Mouse (Mus musculus): ENCODE data around the gene Fanci. TPM values are rescaled to one million over a fixed set of nuclear protein-coding genes. Genes with fewer than 3 reads are reported as not detected.

Gene Fanci
- polyA plus RNA-seq, 1 experiment from 2014 or later: 10.2 TPM

DNA sequence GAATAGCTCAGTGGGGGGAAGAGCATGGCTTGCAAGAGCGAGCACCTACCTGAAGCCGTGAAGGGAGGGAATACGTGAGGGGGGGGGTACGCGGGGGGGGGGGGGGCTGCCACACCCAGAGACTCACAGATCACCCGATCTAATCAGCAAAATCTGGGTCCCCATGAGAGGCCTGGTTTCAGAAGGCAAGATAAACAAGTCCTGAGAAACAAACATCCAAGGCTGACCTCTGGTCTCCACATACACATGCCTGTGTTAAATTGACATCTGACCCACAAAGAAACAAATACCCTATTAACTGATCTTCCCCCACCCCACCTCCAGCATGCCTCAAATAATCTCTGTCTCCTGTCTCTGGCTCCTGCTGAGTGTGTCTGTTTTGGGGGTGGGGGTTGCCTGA, 76.2 kb downstream of the Fanci start:
- H3K4me1 ChIP-seq: peaks cover 26% of the 10 kb centered on the region
- no peak overlapping the region for H3K4me3 ChIP-seq
- H3K27ac ChIP-seq: no peak overlapping the region

DNA sequence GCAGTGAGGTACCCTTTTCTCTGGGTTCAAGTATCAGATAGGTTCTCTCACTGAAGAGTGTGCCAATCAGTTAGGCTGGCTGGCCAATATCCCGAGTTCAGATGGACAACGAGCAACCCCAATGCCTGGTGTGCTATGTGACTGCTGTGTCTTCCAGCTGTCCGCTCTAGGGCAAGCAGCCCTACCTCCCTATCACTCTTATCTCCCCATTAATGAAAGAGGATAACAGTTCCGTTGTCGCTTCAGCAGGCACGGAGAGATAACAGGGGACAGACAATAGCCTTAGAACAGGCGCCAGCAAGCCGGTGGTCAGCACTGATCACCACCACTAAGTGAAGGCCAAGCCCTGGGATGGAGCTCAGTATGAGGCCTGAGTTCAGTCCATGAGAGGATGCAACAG, 77.3 kb downstream of the Fanci start:
- H3K4me2 ChIP-seq (replicated peaks): no peak overlapping the region
- H3K4me3 ChIP-seq: no peak overlapping the region
- no peak overlapping the region for H3K27ac ChIP-seq
- no peaks in the 10 kb centered on the region for H3K9me3 ChIP-seq
- ATAC-seq (ENCODE audit: low FRiP score, low read depth): no peak
- no peak overlapping the region for H3K9ac ChIP-seq
- H3K4me1 ChIP-seq: peaks cover 25% of the 10 kb centered on the region
- 78% methylated on average over 8 of the region's 8 CpGs for WGBS
- H3K27me3 ChIP-seq (replicated peaks): peaks cover 9% of the 10 kb centered on the region; the same call in 1 of the 2 replicates
- H3K36me3 ChIP-seq: no peaks in the 10 kb centered on the region; the same call in 1 of the 2 replicates

More for the DNA sequence above, 76.2 kb downstream of the Fanci start:
- Histone ChIP-seq H3K4me2 (replicated peaks) (peak overlapping the region; percentile 74), H3K36me3 (peaks cover 4% of the 10 kb centered on the region), H3K27me3 (replicated peaks) (peaks cover 9% of the 10 kb centered on the region; the same call in 1 of the 2 replicates), H3K9me3 (no peaks in the 10 kb centered on the region), H3K9ac (no peak overlapping the region)
- ATAC-seq (ENCODE audit: low FRiP score, low read depth): no peak
- 13% methylated on average over 1 of the region's 6 CpGs for WGBS

DNA sequence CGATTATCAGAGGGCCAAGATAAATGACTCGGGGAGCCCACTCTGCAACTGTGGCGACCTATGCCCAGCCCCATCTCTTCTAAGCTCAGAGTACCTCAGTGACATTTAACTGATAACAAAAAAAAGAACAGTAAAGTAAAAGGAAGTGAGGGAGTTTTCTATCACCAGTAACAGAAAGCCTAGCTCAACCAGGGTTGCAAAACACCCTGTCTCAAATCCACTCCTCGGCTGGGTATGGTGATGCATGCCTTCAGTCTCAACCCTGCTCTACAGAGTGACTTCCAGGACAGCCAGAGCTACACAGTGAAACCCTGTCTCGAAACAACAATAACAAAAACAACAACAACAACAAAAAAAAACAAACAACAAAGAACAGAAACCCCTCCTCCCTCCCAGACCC, 78.0 kb downstream of the Fanci start:
- Histone ChIP-seq H3K36me3 (no peaks in the 10 kb centered on the region), H3K9me3 (no peaks in the 10 kb centered on the region), H3K27me3 (replicated peaks) (0 out of 2 replicates have a peak, but pooled peaks cover 4% of the 10 kb centered on the region), H3K27ac (no peak overlapping the region), H3K4me1 (peaks cover 17% of the 10 kb centered on the region), H3K9ac (no peak overlapping the region), H3K4me3 (no peak overlapping the region), H3K4me2 (replicated peaks) (no peak overlapping the region)
- no peak for ATAC-seq (ENCODE audit: low FRiP score, low read depth)
- 82% methylated on average over 5 of the region's 5 CpGs for WGBS

DNA sequence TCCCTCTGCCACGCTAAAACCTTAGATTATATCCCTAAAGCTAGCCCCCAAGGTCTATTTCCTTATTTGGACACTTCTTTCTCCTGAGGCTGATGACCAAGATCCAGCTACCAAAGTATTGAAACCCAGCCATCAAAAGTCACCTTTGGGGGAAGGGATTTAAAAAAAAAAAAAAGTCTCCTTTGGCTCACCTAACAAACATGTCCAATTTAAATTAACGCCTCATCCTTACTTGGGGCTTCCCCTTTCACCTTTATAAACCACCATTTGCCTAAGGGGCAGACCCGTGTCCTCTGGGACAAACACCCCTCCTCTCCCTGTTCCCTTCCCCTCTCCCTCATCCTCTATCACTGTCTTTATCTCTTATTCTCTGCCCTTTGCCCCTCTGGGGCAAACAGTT, 79.0 kb downstream of the Fanci start:
- ATAC-seq (ENCODE audit: low FRiP score, low read depth): no peak
- peaks cover 9% of the 10 kb centered on the region for H3K4me1 ChIP-seq
- H3K4me2 ChIP-seq (replicated peaks): no peak overlapping the region
- no peak overlapping the region for H3K9ac ChIP-seq
- no peak overlapping the region for H3K27ac ChIP-seq
- 68% methylated on average over 3 of the region's 3 CpGs for WGBS
- 0 out of 2 replicates have a peak, but pooled peaks cover 4% of the 10 kb centered on the region for H3K27me3 ChIP-seq (replicated peaks)
- no peaks in the 10 kb centered on the region for H3K36me3 ChIP-seq
- no peaks in the 10 kb centered on the region for H3K9me3 ChIP-seq
- H3K4me3 ChIP-seq: no peak overlapping the region

DNA sequence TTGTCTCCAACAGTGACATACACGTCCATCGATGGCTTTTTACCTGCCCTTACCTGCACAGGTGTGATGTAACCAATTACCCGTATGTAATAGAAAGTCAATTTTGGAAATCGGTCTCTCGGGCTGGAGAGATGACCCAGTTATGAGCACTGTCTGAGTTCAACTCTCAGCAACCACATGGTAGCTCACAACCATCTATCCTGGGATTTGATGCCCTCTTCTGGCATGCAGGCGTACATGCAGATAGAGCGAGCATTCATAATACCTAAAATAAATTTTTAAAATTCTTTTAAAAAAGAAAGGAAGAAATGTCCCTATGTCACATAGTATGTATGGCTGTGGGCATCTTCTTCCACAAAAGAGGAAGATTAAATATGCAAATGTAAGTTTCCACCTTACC, 79.7 kb downstream of the Fanci start:
- H3K9me3 ChIP-seq: no peaks in the 10 kb centered on the region
- H3K4me1 ChIP-seq: peaks cover 9% of the 10 kb centered on the region
- H3K4me2 ChIP-seq (replicated peaks): no peak overlapping the region
- H3K36me3 ChIP-seq: no peaks in the 10 kb centered on the region
- H3K9ac ChIP-seq: no peak overlapping the region
- 0 out of 2 replicates have a peak, but pooled peaks cover 4% of the 10 kb centered on the region for H3K27me3 ChIP-seq (replicated peaks)
- WGBS: 66% methylated on average over 7 of the region's 7 CpGs
- no peak for ATAC-seq (ENCODE audit: low FRiP score, low read depth)
- no peak overlapping the region for H3K27ac ChIP-seq
- H3K4me3 ChIP-seq: no peak overlapping the region

DNA sequence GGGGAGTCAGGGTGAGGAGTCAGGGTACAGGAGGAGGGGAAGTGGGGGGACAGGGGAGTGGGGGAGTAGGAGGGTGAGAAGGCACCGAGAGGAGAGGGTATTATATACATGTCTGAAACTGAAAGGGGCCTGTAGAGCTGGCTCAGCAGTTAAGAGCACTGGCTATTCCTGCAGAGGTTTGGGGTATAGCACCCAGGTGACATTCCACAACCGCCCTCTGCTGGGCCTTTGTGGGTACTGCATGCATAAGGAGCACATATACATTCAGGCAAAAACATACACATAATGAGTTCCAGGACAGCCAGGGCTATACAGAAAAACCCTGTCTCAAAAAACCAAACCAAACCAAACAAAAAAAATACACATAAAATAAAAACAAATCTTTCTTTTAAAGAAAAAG, 81.1 kb downstream of the Fanci start:
- Histone ChIP-seq H3K4me2 (replicated peaks) (no peak overlapping the region), H3K27me3 (replicated peaks) (0 out of 2 replicates have a peak, but pooled peaks cover 4% of the 10 kb centered on the region), H3K9me3 (no peaks in the 10 kb centered on the region), H3K4me3 (no peak overlapping the region), H3K27ac (no peak overlapping the region), H3K36me3 (no peaks in the 10 kb centered on the region), H3K4me1 (peaks cover 5% of the 10 kb centered on the region), H3K9ac (no peak overlapping the region)
- no peak for ATAC-seq (ENCODE audit: low FRiP score, low read depth)
- 61% methylated on average over 2 of the region's 2 CpGs for WGBS

DNA sequence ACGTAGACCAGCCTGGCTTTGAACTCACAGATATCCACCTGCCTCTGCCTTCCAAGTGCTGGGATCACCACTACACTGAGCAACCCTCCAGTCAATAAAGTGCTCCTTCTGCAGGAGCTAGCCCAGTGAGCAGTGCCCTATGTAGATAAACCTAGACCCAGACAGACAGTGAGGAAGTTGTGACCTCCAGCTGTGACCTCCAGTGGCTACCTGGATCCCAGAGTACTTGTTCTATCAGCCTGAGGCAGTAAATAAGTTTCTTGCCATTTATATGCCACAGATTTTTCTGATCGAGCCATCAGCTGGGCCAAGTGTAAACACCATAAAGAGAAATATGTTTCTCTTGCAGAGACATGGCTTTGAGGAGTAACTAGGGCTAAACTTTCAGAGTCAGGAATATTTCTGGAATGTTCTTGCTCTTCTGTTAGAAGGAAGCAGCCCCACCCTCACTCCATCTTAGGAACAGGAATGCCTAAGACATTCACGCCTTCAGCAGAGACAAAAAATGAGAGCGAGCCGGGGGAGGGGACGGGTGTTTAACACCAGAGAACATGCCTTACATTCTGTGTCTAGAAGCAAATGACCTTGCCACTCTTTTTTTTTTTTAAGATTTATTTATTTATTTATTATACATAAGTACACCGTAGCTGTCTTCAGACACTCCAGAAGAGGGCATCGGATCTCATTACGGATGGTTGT, 81.9 kb downstream of the Fanci start:
- Histone ChIP-seq H3K9ac (no peak overlapping the region), H3K4me3 (no peak overlapping the region), H3K36me3 (no peaks in the 10 kb centered on the region), H3K4me2 (replicated peaks) (no peak overlapping the region), H3K27me3 (replicated peaks) (no peaks in the 10 kb centered on the region), H3K27ac (no peak overlapping the region), H3K9me3 (no peaks in the 10 kb centered on the region), H3K4me1 (no peaks in the 10 kb centered on the region)
- WGBS: 91% methylated on average over 9 of the region's 9 CpGs
- no peak for ATAC-seq (ENCODE audit: low FRiP score, low read depth)

DNA sequence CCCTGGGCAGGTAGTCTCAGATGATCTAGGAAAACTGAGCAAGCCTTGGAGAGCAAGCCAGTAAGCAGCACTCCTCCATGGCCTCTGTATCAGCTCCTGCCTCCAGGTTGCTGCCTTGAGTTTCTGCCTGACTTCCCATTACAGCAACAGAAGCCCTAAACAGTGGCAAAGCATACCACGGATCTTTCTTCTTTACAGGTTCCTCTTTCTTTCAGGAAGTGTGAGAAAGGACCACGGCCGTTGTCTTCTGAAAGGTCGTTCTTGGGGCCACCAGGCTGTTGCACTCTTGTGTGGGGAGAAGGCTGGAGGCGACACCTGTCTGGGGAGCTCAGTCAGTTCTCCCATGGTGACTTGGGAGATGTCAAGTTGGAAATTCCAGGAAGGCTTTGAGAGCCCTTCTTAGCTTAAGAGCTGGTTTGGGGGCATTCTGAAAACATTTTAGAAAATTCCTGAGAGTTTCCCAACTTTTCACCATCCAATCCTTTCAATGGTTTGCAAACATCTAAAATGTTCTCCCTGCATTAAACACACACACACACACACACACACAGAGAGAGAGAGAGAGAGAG, 83.2 kb downstream of the Fanci start:
- Histone ChIP-seq H3K4me2 (replicated peaks) (no peak overlapping the region), H3K4me3 (no peak overlapping the region), H3K36me3 (no peaks in the 10 kb centered on the region), H3K9me3 (no peaks in the 10 kb centered on the region), H3K9ac (no peak overlapping the region), H3K27ac (no peak overlapping the region), H3K4me1 (no peaks in the 10 kb centered on the region), H3K27me3 (replicated peaks) (no peaks in the 10 kb centered on the region)
- no peak for ATAC-seq (ENCODE audit: low FRiP score, low read depth)
- 77% methylated on average over 5 of the region's 5 CpGs for WGBS

DNA sequence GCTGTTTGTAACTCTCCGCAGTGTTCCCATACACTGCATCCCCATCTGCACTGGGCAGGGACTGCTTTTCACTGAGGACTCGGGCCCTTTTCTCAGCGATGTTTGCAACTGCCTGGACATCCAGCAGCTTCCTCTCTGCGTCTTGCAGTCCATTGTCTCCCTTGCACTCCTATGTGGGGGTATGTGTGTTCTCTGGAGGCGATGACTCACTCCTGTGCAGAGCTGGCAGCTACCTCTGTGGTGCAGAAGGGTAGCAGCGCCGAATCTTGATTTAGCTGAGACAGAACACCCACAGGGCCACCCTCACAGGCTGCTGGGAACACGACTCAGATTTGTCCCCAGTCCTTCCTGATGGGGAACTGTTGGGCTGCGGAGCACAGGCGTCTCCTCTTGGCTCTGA, 94.8 kb downstream of the Fanci start:
- H3K36me3 ChIP-seq: no peaks in the 10 kb centered on the region
- no peaks in the 10 kb centered on the region for H3K9me3 ChIP-seq
- WGBS: 71% methylated on average over 10 of the region's 10 CpGs
- H3K27ac ChIP-seq: no peak overlapping the region
- H3K4me2 ChIP-seq (replicated peaks): no peak overlapping the region
- no peak overlapping the region for H3K9ac ChIP-seq
- no peaks in the 10 kb centered on the region for H3K4me1 ChIP-seq
- H3K4me3 ChIP-seq: no peak overlapping the region
- ATAC-seq (ENCODE audit: low FRiP score, low read depth): no peak
- H3K27me3 ChIP-seq (replicated peaks): no peaks in the 10 kb centered on the region

DNA sequence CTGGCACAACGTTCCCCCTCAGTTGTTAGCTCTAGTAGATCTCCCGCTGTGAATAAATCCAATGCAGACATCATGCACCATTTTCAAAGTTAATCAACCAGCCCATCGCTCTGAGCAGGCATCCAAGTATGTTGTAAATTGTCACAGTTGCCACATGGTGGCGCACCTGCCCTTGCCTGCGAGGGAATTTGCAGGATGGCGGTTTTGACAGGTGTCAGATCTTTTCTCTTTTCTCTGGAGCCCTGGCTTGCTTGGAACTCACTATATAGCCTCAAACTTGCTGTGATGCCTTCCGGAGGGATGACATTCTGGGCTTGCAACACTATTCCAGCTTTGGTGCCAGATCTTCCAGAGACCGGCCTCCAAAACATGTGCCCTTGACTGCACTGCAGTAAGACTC, 102.2 kb downstream of the Fanci start:
- no peak overlapping the region for H3K9ac ChIP-seq
- H3K27ac ChIP-seq: no peak overlapping the region
- WGBS: 11% methylated on average over 8 of the region's 8 CpGs
- H3K27me3 ChIP-seq (replicated peaks): peaks cover 13% of the 10 kb centered on the region; the same call in 1 of the 2 replicates
- ATAC-seq (ENCODE audit: low FRiP score, low read depth): no peak
- no peaks in the 10 kb centered on the region for H3K9me3 ChIP-seq
- H3K4me2 ChIP-seq (replicated peaks): no peak overlapping the region
- H3K36me3 ChIP-seq: no peaks in the 10 kb centered on the region
- H3K4me1 ChIP-seq: peaks cover 29% of the 10 kb centered on the region
- H3K4me3 ChIP-seq: no peak overlapping the region

DNA sequence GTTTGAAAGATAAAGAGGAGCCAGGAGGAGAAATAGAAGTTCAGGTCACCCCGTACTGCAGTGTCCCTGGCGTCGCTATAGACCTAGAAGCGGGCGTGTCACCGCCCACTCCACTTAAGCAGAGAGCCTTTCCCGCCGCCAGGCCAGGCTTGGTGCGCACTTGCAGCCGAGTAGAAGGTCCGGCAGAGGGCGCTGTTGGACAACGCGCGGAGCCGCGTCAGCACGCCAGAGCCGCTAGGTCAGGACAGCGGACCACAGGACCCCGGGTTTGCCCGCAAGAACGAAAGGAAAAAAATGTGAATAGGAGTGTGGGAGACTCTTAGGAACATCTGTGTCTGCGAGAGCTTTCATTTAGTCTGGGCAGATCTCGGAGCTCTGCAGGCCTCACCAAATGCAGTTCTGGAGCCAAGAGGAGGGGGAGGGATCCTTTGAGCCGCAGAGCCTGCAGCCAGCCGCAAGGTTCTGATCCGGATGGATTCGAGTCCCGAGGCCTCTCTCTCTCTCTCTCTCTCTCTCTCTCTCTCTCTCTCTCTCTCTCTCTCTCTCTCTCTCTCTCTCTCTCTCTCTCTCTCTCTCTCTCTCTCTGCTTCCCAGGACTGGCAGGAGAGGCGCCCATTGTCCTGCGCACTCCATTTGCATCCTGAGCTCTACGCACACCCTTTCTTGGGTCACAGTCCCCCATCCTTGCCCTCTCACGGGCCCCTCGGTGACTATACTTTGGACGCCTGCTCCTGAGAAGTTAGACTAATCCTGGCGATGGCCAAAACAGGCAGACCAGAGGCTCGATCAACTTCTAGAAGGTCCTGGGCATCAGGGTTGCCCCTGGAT, 104.5 kb downstream of the Fanci start:
- ATAC-seq (ENCODE audit: low FRiP score, low read depth): peak; percentile 55
- Histone ChIP-seq H3K27me3 (replicated peaks) (peaks cover 21% of the 10 kb centered on the region; the same call in 1 of the 2 replicates), H3K4me1 (peaks cover 29% of the 10 kb centered on the region), H3K4me2 (replicated peaks) (peak overlapping the region; percentile 90), H3K9ac (peak overlapping the region; percentile 50), H3K27ac (peak overlapping the region; percentile 95), H3K9me3 (no peaks in the 10 kb centered on the region), H3K36me3 (no peaks in the 10 kb centered on the region), H3K4me3 (0 out of 2 replicates have a peak overlapping the region, but pooled peaks have one; percentile 5)
- under 1% methylated on average over 36 of the region's 38 CpGs for WGBS

DNA sequence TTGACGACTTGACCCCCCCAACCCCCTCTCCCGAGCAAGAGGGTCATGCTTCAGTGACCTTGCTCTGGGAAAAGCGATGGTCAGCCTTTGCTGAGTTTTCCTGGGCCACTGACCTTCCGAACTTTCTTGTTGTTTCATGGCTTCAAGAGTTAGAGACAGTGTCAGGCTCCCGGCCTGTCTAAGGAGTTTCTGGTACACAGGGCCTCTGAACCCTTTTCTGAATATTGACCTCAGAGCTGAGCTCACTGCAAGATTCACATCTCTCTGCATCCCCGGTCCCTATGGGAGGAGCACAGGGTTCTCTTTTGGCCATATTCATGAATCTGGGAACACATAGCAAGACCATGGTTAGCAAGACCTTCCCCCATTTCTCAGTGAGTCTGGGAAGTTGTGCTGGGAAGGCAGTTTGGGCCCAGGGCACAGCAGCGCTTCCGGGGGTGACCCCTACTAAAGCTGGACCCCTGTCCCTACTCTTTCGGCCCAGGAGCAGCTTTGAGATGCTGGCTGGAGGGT, 105.1 kb downstream of the Fanci start:
- peak overlapping the region; percentile 50 for H3K9ac ChIP-seq
- peaks cover 29% of the 10 kb centered on the region for H3K4me1 ChIP-seq
- peak overlapping the region; percentile 90 for H3K4me2 ChIP-seq (replicated peaks)
- 2% methylated on average over 9 of the region's 9 CpGs for WGBS
- H3K36me3 ChIP-seq: no peaks in the 10 kb centered on the region
- peak overlapping the region; percentile 95 for H3K27ac ChIP-seq
- no peak for ATAC-seq (ENCODE audit: low FRiP score, low read depth)
- H3K9me3 ChIP-seq: no peaks in the 10 kb centered on the region
- H3K4me3 ChIP-seq: 0 out of 2 replicates have a peak overlapping the region, but pooled peaks have one; percentile 5
- H3K27me3 ChIP-seq (replicated peaks): peaks cover 28% of the 10 kb centered on the region

Data from neural tube, embryonic 12.5 days (tissue).